ENCODE assay signal across 12 mouse cellular contexts in the genomic region with DNA sequence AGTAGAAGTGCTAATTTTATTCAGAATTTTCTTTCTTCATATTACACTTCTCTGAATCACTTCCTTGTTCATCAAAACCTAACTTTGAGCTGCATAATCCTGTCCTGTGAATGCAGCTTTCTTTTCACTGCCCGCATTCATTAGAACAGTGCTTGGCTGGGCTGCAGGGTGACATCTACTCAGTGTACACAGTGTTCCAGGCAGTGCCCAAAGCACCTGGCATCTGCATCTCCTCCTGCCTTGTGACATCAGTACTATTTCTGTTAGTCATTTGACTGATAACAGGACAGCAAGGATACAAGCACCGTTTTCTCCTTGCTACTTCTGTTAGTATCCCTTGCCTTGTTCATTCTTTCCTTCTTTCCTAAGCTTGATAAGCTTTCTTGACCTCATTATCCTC. TPM values are rescaled to one million over a fixed set of nuclear protein-coding genes. Genes with fewer than 3 reads are reported as not detected.
DNase-seq lines count a peak whose midpoint lies in the region; TF ChIP-seq lines count a peak whose summit lies in the region.
"Had no signal": no experiment of that assay in that cellular context is flagged by ENCODE, and none has a peak within 500 bp of the region (broad histone marks: within the 10 kb centered on the region; RNA-seq: fewer than 3 reads in every experiment).

No protein-coding gene starts in this region.

- H3K4me3 ChIP-seq in layer of hippocampus, adult 2 months: no peak overlapping the region
- H3K4me3 ChIP-seq: lung, embryonic 15.5 days; neural tube, embryonic 13.5 days had no signal

- intact Hi-C loops in heart, postnatal 36 days (cut with DNase I): loop anchor here (2.0 kb wide), 1 partner anchor 26 kb away; the partner anchor contains the start of gene Tbc1d5

- TF ChIP-seq CTCF in layer of hippocampus, adult 2 months (conservative IDR thresholded peaks at IDR 0.05): no peak

- peak; percentile 16 for DNase-seq in cerebellum, adult 9-11 months
- no peak for DNase-seq in cerebellum, adult 8-10 months
- peak in 1 of 2 experiments; percentile 16 for DNase-seq in layer of hippocampus, adult 2 months (ENCODE audit: low spot score in 2 of 2)
- no peak for DNase-seq in layer of hippocampus, postnatal 10 days (ENCODE audit: low spot score in 2 of 2)
- DNase-seq in heart, postnatal 36 days: peak; percentile 15 to 22
- peak; percentile 18 to 40 for DNase-seq in right cerebral cortex, postnatal 36 days (ENCODE audit: low spot score in 2 of 2)
- DNase-seq in adrenal gland, adult 18-20 months (ENCODE audit: low spot score in 2 of 2): no peak
- DNase-seq in spleen, postnatal 14 days (ENCODE audit: low spot score in 2 of 2): no peak
- DNase-seq: kidney, adult 9 months had no signal

- H3K27ac ChIP-seq in layer of hippocampus, adult 2 months: peak overlapping the region; percentile 67
- H3K27ac ChIP-seq: hindbrain, postnatal 0 days; lung, embryonic 15.5 days; neural tube, embryonic 13.5 days had no signal

RNA-seq across cellular contexts. Expression of gene Tbc1d5, which starts 25.5 kb away (rescaled TPM):
- total RNA-seq in layer of hippocampus, adult 2 months (2021): 10 to 100 TPM; 26.1 to 27.0 TPM
- total RNA-seq in layer of hippocampus, postnatal 10 days (2021): 10 to 100 TPM; 18.4 to 19.7 TPM
- 10 to 100 TPM; 18.6 to 19.4 TPM for total RNA-seq in heart, postnatal 36 days (2021)
- 10 to 100 TPM; 19.8 to 22.0 TPM for total RNA-seq in adrenal gland, adult 18-20 months (2021)

Comparison
In these comparisons a context has a peak if more than half of its experiments do, and no peak if none do; other contexts are left out.
1. DNase-seq: peak in cerebellum, adult 9-11 months (single experiment), heart, postnatal 36 days (2 of 2) and right cerebral cortex, postnatal 36 days (2 of 2); none in cerebellum, adult 8-10 months (single experiment), layer of hippocampus, postnatal 10 days (0 of 2), adrenal gland, adult 18-20 months (0 of 2) and spleen, postnatal 14 days (0 of 2).